Mouse (Mus musculus): ENCODE measurements around the gene Clcn6. TPM values are rescaled to one million over a fixed set of nuclear protein-coding genes. Genes with fewer than 3 reads are reported as not detected.
"Not testable (repeated sequence)": the region's sequence is repeated elsewhere in the genome, so short reads cannot be mapped to it uniquely, and the experiment has no call there.

The Clcn6 gene
- total and polyA plus RNA-seq, 2 experiments from 2014 or later, result 26.5 to 64.9 TPM

GRCm38 (mm10) chr4:148054961-148055695 is 16.5 kb upstream of the Clcn6 start:
- no peak for TF ChIP-seq CTCF (IDR thresholded peaks at IDR 0.05)
- no peak for DNase-seq (ENCODE audit: low spot score)
- H3K4me3 ChIP-seq (ENCODE audit: low read depth, low read length), result no peak overlapping the region
- H3K27ac ChIP-seq (ENCODE audit: low read depth, low read length), result no peak overlapping the region
- WGBS, result 90% methylated on average over 21 of the region's 21 CpGs
- H3K4me2 ChIP-seq (ENCODE audit: low read depth, low read length, poor library complexity, severe bottlenecking), result no peak overlapping the region
- no peaks in the 10 kb centered on the region for H3K9me3 ChIP-seq (ENCODE audit: low read length)
- no peaks in the 10 kb centered on the region for H3K4me1 ChIP-seq (ENCODE audit: insufficient read depth, low read length)
- peaks cover 72% of the 10 kb centered on the region for H3K36me3 ChIP-seq (ENCODE audit: insufficient read depth, low read length)
- H3K27me3 ChIP-seq (ENCODE audit: insufficient read depth, low read length), result no peaks in the 10 kb centered on the region
- no peak for ATAC-seq (ENCODE audit: low FRiP score)
- H3K9ac ChIP-seq (replicated peaks; ENCODE audit: low read length, poor library complexity, severe bottlenecking), result no peak overlapping the region

DNA sequence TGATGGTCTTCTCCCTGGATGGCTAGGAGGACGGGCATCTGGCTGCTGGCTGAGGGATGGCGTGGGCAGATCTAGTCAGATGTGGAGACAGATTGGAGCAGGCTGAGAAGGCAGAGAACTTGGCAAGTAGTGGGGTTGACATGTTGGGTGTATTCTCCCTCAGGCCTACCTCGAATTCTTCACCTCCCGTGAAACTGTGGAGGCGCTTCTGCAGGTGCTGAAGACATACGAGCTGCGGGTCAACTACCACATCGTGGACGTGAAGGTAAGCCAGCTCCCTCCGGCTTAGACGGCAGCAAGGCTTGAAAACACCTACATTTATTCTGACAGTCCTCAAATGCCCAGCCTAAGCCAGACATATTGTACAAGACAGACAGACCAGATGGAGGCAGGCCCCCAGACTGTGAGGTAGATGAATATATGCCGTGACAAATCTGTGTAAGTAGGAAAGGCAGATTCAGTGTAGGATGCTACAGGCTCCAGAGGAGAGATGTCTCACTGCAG is 14.8 kb upstream of the Clcn6 start:
- DNase-seq (ENCODE audit: low spot score) (no peak), ATAC-seq (ENCODE audit: low FRiP score) (no peak)
- H3K4me1 ChIP-seq (ENCODE audit: insufficient read depth, low read length), result no peaks in the 10 kb centered on the region
- TF ChIP-seq CTCF (IDR thresholded peaks at IDR 0.05), result no peak
- H3K4me3 ChIP-seq (ENCODE audit: low read depth, low read length), result no peak overlapping the region
- no peaks in the 10 kb centered on the region for H3K27me3 ChIP-seq (ENCODE audit: insufficient read depth, low read length)
- no peak overlapping the region for H3K9ac ChIP-seq (replicated peaks; ENCODE audit: low read length, poor library complexity, severe bottlenecking)
- H3K9me3 ChIP-seq (ENCODE audit: low read length), result no peaks in the 10 kb centered on the region
- H3K27ac ChIP-seq (ENCODE audit: low read depth, low read length), result no peak overlapping the region
- H3K36me3 ChIP-seq (ENCODE audit: insufficient read depth, low read length), result peaks cover 74% of the 10 kb centered on the region
- WGBS, result 92% methylated on average over 12 of the region's 12 CpGs
- no peak overlapping the region for H3K4me2 ChIP-seq (ENCODE audit: low read depth, low read length, poor library complexity, severe bottlenecking)

GRCm38 (mm10) chr4:148052976-148053375 is 14.4 kb upstream of the Clcn6 start:
- H3K36me3 ChIP-seq (ENCODE audit: insufficient read depth, low read length), result peaks cover 77% of the 10 kb centered on the region
- TF ChIP-seq CTCF (IDR thresholded peaks at IDR 0.05), result no peak
- H3K27ac ChIP-seq (ENCODE audit: low read depth, low read length), result no peak overlapping the region
- DNase-seq (ENCODE audit: low spot score) (no peak), ATAC-seq (ENCODE audit: low FRiP score) (no peak)
- H3K9ac ChIP-seq (replicated peaks; ENCODE audit: low read length, poor library complexity, severe bottlenecking), result no peak overlapping the region
- H3K27me3 ChIP-seq (ENCODE audit: insufficient read depth, low read length), result no peaks in the 10 kb centered on the region
- H3K4me2 ChIP-seq (ENCODE audit: low read depth, low read length, poor library complexity, severe bottlenecking), result no peak overlapping the region
- no peaks in the 10 kb centered on the region for H3K9me3 ChIP-seq (ENCODE audit: low read length)
- WGBS, result 83% methylated on average over 2 of the region's 2 CpGs
- no peak overlapping the region for H3K4me3 ChIP-seq (ENCODE audit: low read depth, low read length)
- no peaks in the 10 kb centered on the region for H3K4me1 ChIP-seq (ENCODE audit: insufficient read depth, low read length)

DNA sequence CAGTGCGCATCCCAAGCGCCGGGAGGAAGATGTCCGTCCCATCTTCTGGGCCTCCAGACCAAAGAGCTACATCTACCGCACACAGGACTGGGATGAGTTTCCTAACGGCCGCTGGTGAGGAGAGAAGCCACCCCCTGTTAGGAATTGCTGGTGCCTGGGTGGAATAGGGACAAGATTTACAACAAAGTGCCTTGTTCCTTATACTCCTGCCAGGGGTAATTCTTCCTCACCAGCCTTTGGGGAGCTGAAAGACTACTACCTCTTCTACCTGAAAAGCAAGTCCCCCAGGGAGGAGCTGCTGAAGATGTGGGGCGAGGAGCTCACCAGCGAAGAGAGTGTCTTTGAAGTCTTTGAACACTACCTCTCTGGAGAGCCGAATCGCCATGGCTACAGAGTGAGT is 13.3 kb upstream of the Clcn6 start:
- Histone ChIP-seq H3K9ac (replicated peaks; ENCODE audit: low read length, poor library complexity, severe bottlenecking) (no peak overlapping the region), H3K4me2 (ENCODE audit: low read depth, low read length, poor library complexity, severe bottlenecking) (no peak overlapping the region), H3K9me3 (ENCODE audit: low read length) (no peaks in the 10 kb centered on the region), H3K36me3 (ENCODE audit: insufficient read depth, low read length) (peaks cover 70% of the 10 kb centered on the region), H3K27me3 (ENCODE audit: insufficient read depth, low read length) (no peaks in the 10 kb centered on the region), H3K4me3 (ENCODE audit: low read depth, low read length) (no peak overlapping the region), H3K4me1 (ENCODE audit: insufficient read depth, low read length) (no peaks in the 10 kb centered on the region), H3K27ac (ENCODE audit: low read depth, low read length) (no peak overlapping the region)
- 83% methylated on average over 11 of the region's 11 CpGs for WGBS
- no peak for TF ChIP-seq CTCF (IDR thresholded peaks at IDR 0.05)
- DNase-seq (ENCODE audit: low spot score), result no peak
- no peak for ATAC-seq (ENCODE audit: low FRiP score)

- Histone ChIP-seq H3K27me3 (ENCODE audit: insufficient read depth, low read length) (no peaks in the 10 kb centered on the region), H3K9me3 (ENCODE audit: low read length) (no peaks in the 10 kb centered on the region), H3K4me2 (ENCODE audit: low read depth, low read length, poor library complexity, severe bottlenecking) (no peak overlapping the region), H3K36me3 (ENCODE audit: insufficient read depth, low read length) (peaks cover 64% of the 10 kb centered on the region), H3K9ac (replicated peaks; ENCODE audit: low read length, poor library complexity, severe bottlenecking) (no peak overlapping the region), H3K4me3 (ENCODE audit: low read depth, low read length) (no peak overlapping the region), H3K27ac (ENCODE audit: low read depth, low read length) (no peak overlapping the region), H3K4me1 (ENCODE audit: insufficient read depth, low read length) (no peaks in the 10 kb centered on the region)
- DNase-seq (ENCODE audit: low spot score), result no peak
- 97% methylated on average over 13 of the region's 13 CpGs for WGBS
- no peak for TF ChIP-seq CTCF (IDR thresholded peaks at IDR 0.05)
- no peak for ATAC-seq (ENCODE audit: low FRiP score)
These were observed 12.6 kb upstream of the Clcn6 start for GRCm38 (mm10) chr4:148051046-148051776.

DNA sequence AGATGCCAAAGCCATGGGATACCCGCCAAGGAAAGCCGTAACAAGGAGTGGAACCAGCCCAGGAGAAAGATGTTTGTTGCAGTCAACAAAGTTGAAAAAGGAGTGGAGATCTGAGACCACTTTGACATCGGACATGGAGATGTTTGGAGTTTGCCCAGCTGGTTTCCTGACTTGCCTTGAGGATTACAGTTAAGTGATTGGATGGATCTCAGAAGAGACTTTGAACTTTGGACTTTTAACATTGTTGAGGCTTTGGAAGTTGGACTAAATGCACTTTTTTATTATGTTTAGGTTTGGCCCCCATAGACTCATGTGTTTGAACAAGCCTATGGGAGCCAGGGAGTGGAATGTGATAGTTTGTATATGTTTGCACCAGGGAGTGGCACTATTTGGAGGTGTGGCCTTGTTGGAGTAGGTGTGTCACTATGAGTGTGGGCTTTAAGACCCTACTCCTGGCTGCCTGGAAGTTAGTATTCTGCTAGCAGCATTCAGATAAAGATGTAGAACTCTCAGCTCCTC is 11.8 kb upstream of the Clcn6 start:
- H3K27ac ChIP-seq (ENCODE audit: low read depth, low read length); H3K4me2 ChIP-seq (ENCODE audit: low read depth, low read length, poor library complexity, severe bottlenecking); DNase-seq (ENCODE audit: low spot score); H3K9me3 ChIP-seq (ENCODE audit: low read length); H3K9ac ChIP-seq (replicated peaks; ENCODE audit: low read length, poor library complexity, severe bottlenecking); ATAC-seq (ENCODE audit: low FRiP score); H3K4me3 ChIP-seq (ENCODE audit: low read depth, low read length); H3K27me3 ChIP-seq (ENCODE audit: insufficient read depth, low read length); H3K4me1 ChIP-seq (ENCODE audit: insufficient read depth, low read length): not testable (repeated sequence)
- 97% methylated on average over 3 of the region's 3 CpGs for WGBS
- peaks cover 59% of the 10 kb centered on the region for H3K36me3 ChIP-seq (ENCODE audit: insufficient read depth, low read length)
